Mouse (Mus musculus) G1E-ER4 (cell line): Measurements from ENCODE around the gene H2-DMb1. TPM values are rescaled to one million over a fixed set of nuclear protein-coding genes. Genes with fewer than 3 reads are reported as not detected.

ENCODE experiments used
- GATA1 ChIP-seq: IDR thresholded peaks from one replicate; pipeline ENCODE4 v1.8.0; 2012; ENCODE audit warnings: low read length, inconsistent platforms
- polyA plus RNA-seq: library from polyadenylated mRNA; stranded (reverse); fragments of >175 nt; gene quantifications from 2 replicates; pipeline ENCODE4 v1.2.3, GENCODE M21; 2012

The H2-DMb1 gene
- polyA plus RNA-seq, 1 experiment: 0.10 TPM

- no peak for TF ChIP-seq GATA1
These were observed 32.6 kb upstream of the H2-DMb1 start for GRCm38 (mm10) chr17:34120180-34120723.

GRCm38 (mm10) chr17:34120814-34121171 is 32.1 kb upstream of the H2-DMb1 start:
- no peak for TF ChIP-seq GATA1

GRCm38 (mm10) chr17:34121172-34121878 is 31.5 kb upstream of the H2-DMb1 start:
- TF ChIP-seq GATA1: no peak

- TF ChIP-seq GATA1: no peak
These were observed 31.0 kb upstream of the H2-DMb1 start for GRCm38 (mm10) chr17:34121879-34122187.

- TF ChIP-seq GATA1: no peak
These were observed 30.5 kb upstream of the H2-DMb1 start, which contains the start of gene Brd2 for GRCm38 (mm10) chr17:34122188-34122984. Brd2 (minus strand) TSS chr17:34122634.

- TF ChIP-seq GATA1: no peak
These were observed 29.8 kb upstream of the H2-DMb1 start for GRCm38 (mm10) chr17:34123111-34123510.

GRCm38 (mm10) chr17:34123518-34123917 is 29.4 kb upstream of the H2-DMb1 start:
- TF ChIP-seq GATA1: no peak

GRCm38 (mm10) chr17:34124649-34125048 is 28.2 kb upstream of the H2-DMb1 start:
- TF ChIP-seq GATA1: no peak

GRCm38 (mm10) chr17:34126826-34127420 is 25.9 kb upstream of the H2-DMb1 start:
- no peak for TF ChIP-seq GATA1

- no peak for TF ChIP-seq GATA1
These were observed 25.4 kb upstream of the H2-DMb1 start for GRCm38 (mm10) chr17:34127475-34127874.

- no peak for TF ChIP-seq GATA1
These were observed 24.5 kb upstream of the H2-DMb1 start for GRCm38 (mm10) chr17:34128264-34128937.

- TF ChIP-seq GATA1: no peak
These were observed 23.7 kb upstream of the H2-DMb1 start for GRCm38 (mm10) chr17:34128944-34129791.

GRCm38 (mm10) chr17:34130073-34130947 is 22.6 kb upstream of the H2-DMb1 start:
- no peak for TF ChIP-seq GATA1

GRCm38 (mm10) chr17:34131911-34132310 is 21.0 kb upstream of the H2-DMb1 start:
- TF ChIP-seq GATA1: no peak

GRCm38 (mm10) chr17:34133289-34133688 is 19.6 kb upstream of the H2-DMb1 start:
- no peak for TF ChIP-seq GATA1
